Mouse (Mus musculus) gastrocnemius, adult 8-10 months (tissue): ENCODE data around the gene Togaram1. TPM values are rescaled to one million over a fixed set of nuclear protein-coding genes. Genes with fewer than 3 reads are reported as not detected.

Source experiments
- DNase-seq, 2 experiments: peaks; one replicate each; pipeline ENCODE4 v3.0.0; 2022; ENCODE audit warnings: low spot score in 2 of 2
- total RNA-seq, 4 experiments: library from RNA; stranded (reverse); gene quantifications; 2 replicates each; pipeline ENCODE4 v1.2.4; 2022

Togaram1 gene
- total RNA-seq, 4 experiments from 2014 or later: 8.2 to 11.0 (median 10.0) TPM

- no peak for DNase-seq
These were observed 83.2 kb downstream of the Togaram1 start for GRCm38 (mm10) chr12:65048799-65049198.

- DNase-seq: no peak
These were observed 92.6 kb downstream of the Togaram1 start for GRCm38 (mm10) chr12:65058203-65058602.

- DNase-seq: no peak
These were observed 95.5 kb downstream of the Togaram1 start for GRCm38 (mm10) chr12:65061082-65061481.

- no peak for DNase-seq
These were observed 99.6 kb downstream of the Togaram1 start for GRCm38 (mm10) chr12:65065241-65065640.

- no peak for DNase-seq
These were observed 100.6 kb downstream of the Togaram1 start for GRCm38 (mm10) chr12:65066234-65066633.

GRCm38 (mm10) chr12:65068409-65068808, 102.8 kb downstream of the Togaram1 start:
- no peak for DNase-seq

Other genes starting within 250 kb of the Togaram1 start
- gene Gm527, start 47.9 kb upstream of the Togaram1 start, total RNA-seq: 1 to 10 TPM; 2.3 to 2.9 (median 2.6) TPM
- gene Klhl28, start 270 bp upstream of the Togaram1 start, total RNA-seq: 10 to 100 TPM in 1 of 4 experiments, 1 to 10 TPM in 3; 7.6 to 10.9 (median 9.4) TPM
- 10 to 100 TPM in 3 of 4 experiments, 1 to 10 TPM in 1; 9.4 to 12.3 (median 11.9) TPM for gene Prpf39, start 70.5 kb downstream of the Togaram1 start, total RNA-seq
- 100 to 1,000 TPM; 151 to 195 (median 179) TPM for gene Fkbp3, start 108.2 kb downstream of the Togaram1 start, total RNA-seq
- 1 to 10 TPM in 3 of 4 experiments, under 1 TPM in 1; 0.80 to 4.0 (median 1.8) TPM for gene Fancm, start 109.8 kb downstream of the Togaram1 start, total RNA-seq
- not detected for gene Mis18bp1, start 206.8 kb downstream of the Togaram1 start, total RNA-seq